Mouse (Mus musculus): ENCODE results near the gene Pkp1. TPM values are rescaled to one million over a fixed set of nuclear protein-coding genes. Genes with fewer than 3 reads are reported as not detected.
A peak's percentile ranks its signal among the peaks of the same experiment; 100 is the strongest.

Gene Pkp1
- total RNA-seq, 2 experiments from 2014 or later, result 0.21 to 0.50 TPM

DNA sequence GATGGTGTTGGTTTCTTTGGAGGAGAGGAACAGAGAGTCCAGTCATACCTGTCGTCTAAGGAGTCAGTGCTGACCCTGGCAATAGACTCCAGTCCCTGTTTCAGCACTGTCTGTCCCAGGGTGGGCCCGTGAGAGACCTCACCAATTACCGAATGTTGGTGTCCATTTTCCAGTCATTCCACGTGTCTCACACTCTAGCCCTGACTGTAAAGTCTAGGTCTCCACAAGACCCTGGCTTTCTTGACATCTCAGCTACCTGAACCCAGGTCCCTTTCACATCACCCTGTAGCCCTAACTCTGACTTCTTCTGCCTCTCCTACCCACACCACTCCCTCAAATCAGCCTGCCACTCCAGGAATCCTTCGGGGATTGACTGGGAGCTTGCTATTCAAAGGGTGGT lies 56.4 kb downstream of the Pkp1 start:
- intact Hi-C loops (cut with DNase I), result no loop called here
- DNase-seq (ENCODE audit: low spot score in 2 of 2), result no peak

DNA sequence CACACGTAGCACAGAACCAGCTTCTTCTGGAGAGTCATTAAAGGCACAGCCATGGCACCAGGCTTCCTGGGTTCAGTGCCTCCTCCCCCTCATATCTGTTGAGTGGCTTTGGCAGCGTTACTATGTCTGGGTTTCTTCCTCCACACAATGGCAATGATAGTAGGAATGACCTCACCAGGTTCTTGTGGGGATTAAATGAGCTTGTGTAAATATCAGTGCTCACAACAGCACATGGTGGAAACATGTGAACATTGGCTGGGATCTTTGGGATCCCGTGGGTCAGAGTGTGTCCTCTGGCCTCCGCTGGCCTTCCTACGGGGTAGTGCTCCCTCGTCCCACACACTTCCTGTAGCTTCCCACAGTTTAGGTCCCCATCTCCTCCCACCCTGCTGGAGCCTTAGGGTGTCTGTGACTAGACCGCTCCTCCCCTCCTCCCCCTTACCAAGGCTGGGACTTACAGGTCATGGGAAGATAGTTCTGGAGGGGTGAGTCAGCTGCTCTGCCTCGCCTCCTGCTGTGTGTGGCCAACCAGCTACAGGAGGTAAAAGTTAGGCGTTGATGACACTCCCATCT lies 56.9 kb downstream of the Pkp1 start:
- DNase-seq (ENCODE audit: low spot score in 2 of 2), result no peak
- intact Hi-C loops (cut with DNase I), result no loop called here

DNA sequence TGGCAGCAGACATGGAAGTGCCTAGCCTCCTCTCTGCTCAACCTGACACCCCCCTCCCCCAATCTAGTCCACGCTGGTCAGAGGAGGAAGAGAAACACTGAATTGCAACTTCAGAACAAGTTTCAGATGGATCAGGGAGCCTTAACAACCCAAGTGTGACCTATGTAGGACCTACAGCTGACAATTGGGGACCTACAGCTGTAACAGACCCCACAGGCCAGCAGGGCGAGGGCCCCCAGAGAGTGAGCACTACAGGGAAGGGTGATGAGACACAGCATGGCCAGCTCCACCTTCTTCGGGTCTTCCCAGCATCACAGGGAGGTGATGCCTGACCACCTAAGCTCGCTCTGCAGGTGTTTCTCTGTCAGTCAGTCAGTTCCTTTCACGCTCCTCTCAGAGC lies 57.9 kb downstream of the Pkp1 start:
- DNase-seq (ENCODE audit: low spot score in 2 of 2), result no peak
- intact Hi-C loops (cut with DNase I), result no loop called here

DNA sequence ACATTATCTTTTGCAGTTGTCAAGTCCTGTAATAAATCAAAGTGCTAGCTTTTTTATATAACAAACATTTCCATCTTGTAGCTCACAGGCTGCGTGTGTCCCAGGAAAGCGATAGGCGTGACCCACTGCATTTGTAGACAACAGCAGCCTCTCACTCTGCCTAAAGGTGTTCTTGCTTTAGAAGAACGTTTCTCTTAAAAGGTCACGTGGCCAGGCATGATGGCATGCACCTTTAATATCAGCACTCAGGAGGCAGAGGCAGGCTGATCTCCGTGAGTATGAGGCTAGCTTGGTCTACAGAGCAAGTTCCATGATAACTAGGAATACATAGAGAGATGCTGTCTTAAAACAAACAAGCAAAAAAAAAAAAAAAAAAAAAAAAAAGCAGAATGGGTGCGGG lies 60.5 kb downstream of the Pkp1 start:
- no peak for DNase-seq (ENCODE audit: low spot score in 2 of 2)
- intact Hi-C loops (cut with DNase I), result no loop called here

DNA sequence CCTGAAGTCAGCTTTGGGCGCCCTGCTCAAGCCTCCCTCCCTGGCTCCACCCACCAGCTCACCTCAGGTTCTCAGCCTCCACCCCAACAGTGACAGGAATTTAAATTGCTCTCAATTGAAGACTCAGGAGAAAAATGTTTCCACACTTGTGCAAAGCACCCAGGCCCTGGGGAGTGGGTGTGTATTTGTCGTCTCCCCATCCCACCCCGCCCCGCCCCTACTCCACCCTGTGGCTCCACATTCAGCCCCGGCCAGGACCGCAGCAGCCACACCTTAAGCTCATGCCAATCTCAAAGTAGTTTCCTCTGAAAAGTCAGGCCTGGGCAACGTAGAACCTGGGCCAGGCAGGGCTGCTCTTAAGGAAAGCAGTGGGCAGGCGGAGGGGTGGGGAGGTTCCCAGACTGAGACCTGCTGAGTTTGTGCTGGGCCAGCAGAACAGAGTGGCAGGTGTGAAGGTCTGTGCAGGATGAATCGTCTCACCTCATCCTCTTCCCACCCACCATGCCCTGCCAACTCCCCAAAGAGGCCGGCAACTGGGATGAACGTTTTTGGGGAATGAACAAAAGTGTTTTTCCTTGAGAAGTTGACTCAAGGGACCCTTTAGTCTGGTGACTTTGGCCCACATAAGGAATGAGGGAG lies 61.8 kb downstream of the Pkp1 start:
- intact Hi-C loops (cut with DNase I), result no loop called here
- no peak for DNase-seq (ENCODE audit: low spot score in 2 of 2)

DNA sequence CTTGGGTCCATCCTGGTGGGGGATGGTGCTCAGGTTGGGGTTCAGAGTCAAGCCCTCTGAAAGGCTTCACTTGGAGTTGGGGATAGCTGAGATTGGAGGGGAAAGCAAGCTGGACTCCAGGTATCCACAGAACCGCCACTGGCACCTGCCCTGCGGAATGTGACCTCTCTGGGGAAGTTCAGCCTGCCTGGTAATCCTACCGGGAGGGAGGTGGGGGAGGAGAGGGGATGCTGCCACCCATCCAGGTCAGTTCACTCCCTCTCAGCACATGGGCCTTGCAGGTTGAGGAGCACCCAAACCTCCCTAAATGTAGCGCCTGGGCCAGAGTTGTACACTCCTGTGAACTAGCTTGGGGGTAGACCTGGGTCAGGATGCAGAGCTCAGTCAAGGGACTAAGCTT lies 62.9 kb downstream of the Pkp1 start:
- intact Hi-C loops (cut with DNase I), result no loop called here
- DNase-seq (ENCODE audit: low spot score in 2 of 2), result no peak

DNA sequence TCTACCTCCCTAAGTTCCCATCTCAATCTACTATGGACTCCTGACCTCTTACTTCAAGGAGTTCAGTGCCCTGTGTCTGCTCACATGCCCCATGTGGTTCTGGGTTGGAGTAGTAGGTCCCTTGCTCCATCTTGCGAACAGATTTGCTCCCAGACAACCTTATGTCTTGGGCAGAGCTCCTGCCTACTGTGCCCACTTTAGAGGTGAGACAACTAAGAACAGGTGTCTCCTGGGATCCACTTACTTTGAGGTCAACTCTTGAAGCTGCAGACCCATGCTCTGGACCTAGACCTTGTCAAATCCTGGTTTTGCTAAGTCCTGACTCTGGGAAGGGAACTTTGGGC lies 63.7 kb downstream of the Pkp1 start:
- intact Hi-C loops (cut with DNase I), result no loop called here
- no peak for DNase-seq (ENCODE audit: low spot score in 2 of 2)

DNA sequence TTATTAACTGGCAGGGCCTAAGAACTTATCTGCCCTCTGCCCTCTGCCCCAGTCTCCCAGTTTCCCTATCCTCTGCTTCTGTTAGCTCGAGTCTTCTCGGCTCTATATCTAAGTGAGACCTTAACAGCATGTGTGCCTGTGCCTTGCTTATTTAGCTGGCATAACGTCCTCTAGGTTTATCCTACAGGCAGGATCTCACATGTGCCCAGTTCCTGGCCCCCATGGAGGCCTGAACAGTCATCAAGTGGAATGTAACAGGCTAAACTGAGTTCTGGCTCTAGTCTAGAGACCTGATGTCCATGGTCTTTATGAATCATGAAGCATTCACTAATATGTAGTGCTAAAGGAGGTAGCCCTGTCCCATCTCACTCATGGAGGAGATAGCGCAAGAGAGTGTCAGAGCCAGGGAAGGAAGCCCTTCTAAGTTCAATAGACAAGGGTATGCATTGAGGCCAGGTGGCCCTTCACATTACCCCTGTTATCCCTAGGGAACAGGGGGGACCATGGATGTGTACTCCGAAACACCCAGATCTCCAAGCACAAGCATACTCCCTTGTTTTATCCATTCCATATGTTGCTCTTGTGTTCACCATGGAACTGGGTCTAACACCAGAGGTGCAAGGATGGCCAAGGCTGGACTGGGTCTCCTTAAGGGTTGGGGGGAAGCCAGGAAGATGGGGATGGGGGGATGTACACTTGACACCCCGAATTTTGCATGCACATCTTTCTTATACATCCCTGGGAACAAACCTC lies 64.2 kb downstream of the Pkp1 start:
- no peak for DNase-seq (ENCODE audit: low spot score in 2 of 2)
- intact Hi-C loops (cut with DNase I), result no loop called here

DNA sequence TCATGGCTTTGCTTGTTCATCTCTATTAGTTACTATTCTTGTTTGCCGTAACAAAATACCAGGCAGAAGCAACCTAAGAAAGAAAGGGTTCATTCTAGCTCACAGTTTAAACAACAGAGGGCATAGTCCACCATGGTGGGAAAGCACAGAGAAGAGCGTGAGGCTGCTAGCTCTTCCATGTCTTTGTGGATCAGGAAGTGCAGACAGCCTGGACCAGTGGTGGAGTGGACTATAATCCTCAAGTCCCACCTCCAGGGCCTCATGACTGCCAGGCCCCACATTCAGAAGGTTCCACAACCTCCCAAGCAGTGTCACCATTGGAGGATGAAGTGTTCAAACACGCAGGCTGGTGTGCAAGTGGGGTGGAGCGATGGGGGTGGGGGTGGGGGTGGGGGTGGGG lies 65.8 kb downstream of the Pkp1 start:
- DNase-seq (ENCODE audit: low spot score in 2 of 2), result no peak
- intact Hi-C loops (cut with DNase I), result no loop called here

DNA sequence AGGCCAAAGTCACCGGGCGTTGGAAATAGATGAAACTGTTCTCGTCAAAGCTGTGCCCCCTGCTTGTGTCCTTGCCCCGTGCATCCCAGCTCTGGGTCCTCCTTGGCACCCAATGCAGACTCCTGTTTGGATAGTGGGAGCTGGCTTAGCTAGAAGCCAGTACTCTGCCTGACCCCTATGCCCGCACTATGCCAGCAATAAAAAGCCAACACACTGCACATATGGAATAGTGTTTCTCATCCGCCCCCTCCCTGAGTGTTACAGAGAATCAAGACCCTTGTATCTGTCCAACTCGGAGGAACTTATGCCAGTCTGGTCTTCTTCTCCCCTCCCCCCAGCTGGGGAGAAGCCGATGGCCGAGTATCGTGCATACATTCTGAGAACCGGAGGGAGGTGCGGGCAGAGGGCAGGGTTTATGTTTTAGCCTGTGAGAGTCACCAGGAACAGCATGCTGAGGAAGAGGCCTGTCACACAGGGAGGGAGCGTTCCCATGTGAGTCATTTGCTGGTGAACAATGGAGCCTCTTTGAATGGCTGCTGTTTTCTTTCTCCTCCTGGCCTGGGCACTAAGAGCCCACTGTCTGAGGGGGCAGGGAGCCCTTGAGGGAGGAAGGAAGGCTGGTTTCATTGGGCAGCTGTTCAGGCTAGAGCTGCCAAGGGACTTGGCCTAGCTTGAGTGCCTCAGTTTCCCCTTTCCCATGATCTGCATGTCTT lies 66.8 kb downstream of the Pkp1 start:
- DNase-seq (ENCODE audit: low spot score in 2 of 2), result peak in 1 of 2 experiments; percentile 34
- intact Hi-C loops (cut with DNase I), result no loop called here

DNA sequence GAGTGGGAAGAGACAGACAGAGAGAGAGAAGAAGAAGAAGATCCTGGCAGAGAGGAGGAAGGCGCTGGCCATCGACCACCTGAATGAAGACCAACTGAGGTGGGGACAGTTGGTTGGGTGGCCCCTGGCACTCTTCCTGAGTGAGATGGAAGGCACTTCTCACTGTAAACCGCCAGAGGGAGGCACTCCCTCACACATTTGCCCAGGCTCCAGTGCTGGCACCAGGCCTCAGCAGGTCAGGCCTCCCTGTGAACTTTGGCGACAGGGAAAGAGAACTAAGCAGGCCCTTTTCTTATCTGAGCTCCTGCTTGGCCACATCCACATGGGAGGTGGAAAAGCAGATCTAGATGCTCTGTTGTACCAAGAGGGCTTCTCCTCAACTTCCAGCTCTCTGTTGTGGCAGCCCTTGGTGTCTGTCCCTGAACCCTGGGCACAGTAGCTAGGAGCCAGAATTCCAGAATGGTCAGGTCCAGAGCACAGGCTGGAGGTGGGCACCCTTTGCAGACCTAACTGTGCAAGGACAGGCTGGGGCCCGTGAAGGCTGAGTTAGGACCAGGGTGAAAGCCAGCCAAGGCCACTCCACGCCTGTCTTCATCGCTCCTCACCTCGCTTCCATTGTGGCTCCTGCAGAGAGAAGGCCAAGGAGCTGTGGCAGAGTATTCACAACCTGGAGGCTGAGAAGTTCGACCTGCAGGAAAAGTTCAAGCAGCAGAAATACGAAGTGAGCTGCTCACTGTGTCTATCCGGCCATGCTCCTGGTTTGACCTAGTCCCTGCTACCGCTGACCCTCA lies 68.1 kb downstream of the Pkp1 start:
- peak; percentile 16 to 18 for DNase-seq (ENCODE audit: low spot score in 2 of 2)
- intact Hi-C loops (cut with DNase I), result no loop called here

DNA sequence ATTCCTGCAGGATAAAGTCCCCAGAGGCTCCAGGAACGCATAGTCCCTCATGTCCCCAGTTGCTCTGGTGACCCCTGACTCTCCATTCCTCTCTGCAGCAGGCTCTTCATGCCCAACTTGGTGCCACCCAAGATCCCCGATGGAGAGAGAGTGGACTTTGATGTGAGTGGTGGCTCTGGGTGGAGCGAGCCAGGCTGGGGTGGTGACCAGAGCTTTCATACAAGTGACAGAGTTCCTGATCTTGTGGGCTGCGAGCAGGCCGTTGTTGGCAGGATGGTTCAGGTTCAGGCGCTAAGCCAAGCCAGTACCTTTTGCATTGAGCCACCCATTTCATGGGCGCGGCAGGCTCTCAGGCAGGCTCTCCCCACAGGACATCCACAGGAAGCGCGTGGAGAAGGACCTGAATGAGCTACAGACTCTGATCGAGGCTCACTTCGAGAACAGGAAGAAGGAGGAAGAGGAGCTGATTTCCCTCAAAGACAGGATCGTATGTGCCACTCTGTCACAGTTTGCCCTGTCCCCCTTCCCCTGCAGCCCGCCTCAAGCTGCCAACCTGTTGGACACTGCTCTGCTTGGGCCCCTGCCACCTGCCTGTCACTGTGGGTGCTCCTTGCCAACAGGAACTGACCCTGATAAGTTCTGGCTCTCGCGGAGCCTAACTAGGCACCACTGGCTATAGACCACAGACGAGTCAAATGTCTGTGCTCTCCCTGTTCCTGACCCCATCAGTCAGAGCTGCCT lies 71.2 kb downstream of the Pkp1 start:
- DNase-seq (ENCODE audit: low spot score in 2 of 2), result no peak
- intact Hi-C loops (cut with DNase I), result loop anchor here (1.0 kb wide), 1 partner anchor 98 kb away; no protein-coding TSS in a partner anchor

DNA sequence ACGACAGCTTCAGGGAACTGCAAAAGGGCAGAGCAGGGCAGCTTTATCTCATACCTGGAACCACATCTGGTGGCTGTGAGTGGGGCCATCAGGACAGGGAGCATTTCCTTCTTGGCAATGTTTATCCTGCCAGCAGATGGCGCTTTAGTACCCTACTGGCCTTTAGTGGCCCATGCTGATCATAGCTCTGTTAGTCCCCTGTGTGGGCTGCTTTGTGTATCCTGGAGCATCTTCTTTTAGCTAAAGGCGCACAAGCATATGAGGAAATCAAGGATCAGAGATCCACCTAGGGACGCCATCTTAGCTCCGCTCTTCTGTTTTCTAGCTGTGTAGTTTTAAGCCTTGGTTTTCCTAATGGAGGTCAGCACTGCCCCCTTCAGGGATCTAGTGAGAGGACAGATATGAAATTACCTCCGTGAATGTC lies 71.9 kb downstream of the Pkp1 start:
- DNase-seq (ENCODE audit: low spot score in 2 of 2), result peak in 1 of 2 experiments; percentile 24
- intact Hi-C loops (cut with DNase I), result loop anchor here (1.0 kb wide), 1 partner anchor 98 kb away; no protein-coding TSS in a partner anchor

DNA sequence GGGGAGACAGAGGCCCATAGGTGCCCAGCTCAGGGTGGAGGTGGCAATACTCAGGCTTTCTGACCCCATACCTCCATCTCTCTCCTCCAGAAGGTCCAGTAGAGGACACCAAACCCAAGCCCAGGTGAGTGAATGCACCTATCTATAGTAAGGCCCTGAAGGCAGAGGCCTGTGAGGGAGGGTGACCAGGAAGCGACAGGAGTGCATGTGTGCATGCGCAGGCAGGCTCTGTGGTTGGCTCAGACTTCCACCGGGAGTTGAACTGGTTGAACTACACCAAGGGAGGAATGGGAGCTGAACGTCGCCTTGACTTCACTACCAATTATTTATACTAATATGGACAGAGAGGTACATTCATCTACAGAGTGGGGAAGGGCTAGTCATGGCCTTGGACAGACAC lies 72.4 kb downstream of the Pkp1 start:
- DNase-seq (ENCODE audit: low spot score in 2 of 2), result no peak
- intact Hi-C loops (cut with DNase I), result loop anchor here (1.0 kb wide), 1 partner anchor 99 kb away; no protein-coding TSS in a partner anchor

DNA sequence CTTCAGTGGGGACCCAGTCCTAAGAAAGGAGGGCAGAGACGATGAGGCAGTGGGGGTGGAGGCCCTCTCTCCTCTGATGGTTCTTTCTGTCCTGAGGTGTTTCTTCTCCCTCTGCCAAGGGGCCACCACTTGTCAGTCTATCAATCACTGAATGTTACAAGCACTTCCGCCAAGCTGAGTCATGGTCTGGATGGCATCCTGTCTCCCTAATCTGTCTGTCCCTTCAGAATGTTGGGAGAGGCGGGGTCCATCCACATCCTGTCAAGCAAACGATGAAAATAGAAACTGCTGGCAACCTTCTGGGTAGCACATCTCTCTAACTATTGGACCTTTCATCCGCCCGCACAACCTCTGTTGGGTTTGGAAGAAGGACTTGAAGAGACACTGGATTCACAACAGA lies 74.5 kb downstream of the Pkp1 start:
- no peak for DNase-seq (ENCODE audit: low spot score in 2 of 2)
- intact Hi-C loops (cut with DNase I), result no loop called here

DNA sequence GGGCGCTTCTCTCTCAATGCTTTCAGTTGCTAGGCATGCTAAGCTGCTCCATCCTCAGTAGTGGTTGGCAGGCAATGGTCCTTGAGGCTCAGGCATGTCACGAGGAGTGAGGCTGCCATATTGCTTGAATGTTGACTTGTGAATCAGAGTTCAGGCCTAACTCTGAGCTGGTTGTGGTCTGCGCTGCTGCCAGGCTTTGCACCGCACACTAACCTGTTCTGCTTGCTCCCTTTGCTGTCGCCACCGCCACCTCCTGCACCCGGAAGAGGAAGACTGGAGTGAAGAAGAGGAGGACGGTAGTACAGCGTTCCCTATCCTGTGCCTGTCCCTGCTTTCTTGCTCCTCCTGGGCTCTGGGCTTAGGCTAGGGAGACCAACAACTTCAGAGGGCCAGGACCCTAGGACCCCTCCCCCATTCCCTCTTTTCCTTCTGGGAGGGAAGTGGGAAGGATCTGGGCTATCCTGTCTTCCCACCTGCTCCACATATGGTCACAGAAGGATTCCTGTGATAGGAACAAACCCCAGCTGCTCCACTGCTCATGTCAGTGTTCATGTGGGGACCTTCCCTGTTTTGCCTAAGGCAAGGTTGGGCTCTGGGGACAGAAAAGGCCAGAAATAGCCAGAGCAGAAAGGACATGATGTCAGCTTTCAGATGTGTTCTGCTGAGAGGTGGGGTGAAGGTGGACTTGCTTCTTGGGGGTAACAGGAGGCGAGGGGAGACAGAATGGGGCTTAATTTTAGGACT lies 75.3 kb downstream of the Pkp1 start:
- DNase-seq (ENCODE audit: low spot score in 2 of 2), result no peak
- intact Hi-C loops (cut with DNase I), result no loop called here

DNA sequence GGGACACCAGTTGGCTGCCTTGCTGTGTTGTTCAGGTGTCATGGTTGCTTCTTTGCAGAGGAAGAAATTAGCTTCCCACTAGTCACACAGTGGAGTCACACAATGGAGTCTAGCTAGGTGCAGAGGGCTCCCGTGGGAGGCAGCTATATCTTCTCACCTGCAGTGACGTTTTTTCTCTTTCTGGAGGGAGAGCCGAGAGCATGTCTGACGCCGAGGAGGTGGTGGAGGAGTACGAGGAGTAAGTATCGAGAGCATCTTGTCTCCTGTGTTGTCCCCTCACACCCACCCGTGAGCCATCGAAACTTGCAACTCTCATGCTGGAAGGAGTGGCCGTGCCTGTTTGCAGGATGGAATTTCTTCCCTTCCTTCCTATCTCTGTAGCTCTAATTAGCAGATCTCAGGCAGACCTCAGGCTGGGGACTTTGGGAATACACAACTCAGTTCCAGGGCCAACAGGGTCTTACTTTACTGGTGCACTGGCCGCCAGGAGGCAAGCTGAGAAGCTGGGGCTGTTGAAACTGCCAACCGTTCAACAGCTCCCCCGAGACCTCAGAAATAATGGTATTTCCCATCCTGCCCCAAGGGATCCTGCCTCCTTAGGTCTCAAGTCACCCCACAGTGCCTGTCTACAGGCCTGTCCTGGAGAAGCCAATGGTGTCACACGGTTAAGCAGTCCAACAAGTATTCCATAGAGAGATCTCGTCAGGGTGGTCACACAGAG lies 78.2 kb downstream of the Pkp1 start:
- peak in 1 of 2 experiments; percentile 37 for DNase-seq (ENCODE audit: low spot score in 2 of 2)

DNA sequence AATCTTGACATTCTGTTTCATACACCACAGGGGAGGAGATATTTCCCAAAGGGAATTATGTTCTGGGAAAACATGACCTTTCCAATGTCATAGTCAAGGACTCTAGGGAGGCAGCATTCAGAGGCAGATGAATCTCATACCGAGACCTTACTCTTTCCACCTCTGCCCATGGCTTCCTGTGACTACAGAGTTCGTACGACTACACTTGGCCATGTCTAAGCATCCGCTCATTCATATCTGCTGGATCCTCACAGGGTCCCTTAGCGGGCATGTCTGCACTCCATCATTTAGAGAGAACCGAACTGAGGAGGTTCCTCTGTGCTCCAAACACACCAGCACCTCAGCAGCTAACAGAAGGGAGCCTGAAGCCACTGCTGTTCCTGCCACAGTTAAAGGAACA lies 79.9 kb downstream of the Pkp1 start:
- intact Hi-C loops (cut with DNase I), result no loop called here
- DNase-seq (ENCODE audit: low spot score in 2 of 2), result no peak

More for the DNA sequence above, 78.2 kb downstream of the Pkp1 start:
- intact Hi-C loops (cut with DNase I), result no loop called here

Measured in left cerebral cortex, postnatal 25 days (tissue).